Mouse (Mus musculus): ENCODE data around the gene Hyls1.
"Not testable (repeated sequence)": the region's sequence is repeated elsewhere in the genome, so short reads cannot be mapped to it uniquely, and the experiment has no call there.

The Hyls1 gene

GRCm38 (mm10) chr9:35569571-35570534 lies at the start of gene Hyls1, which contains the start of gene Pate2:
Gene Hyls1 (minus strand): TSS chr9:35570398.
Gene Pate2 (plus strand): TSS chr9:35570284.
- peak; percentile 83 to 85 for DNase-seq (ENCODE audit: low spot score in 2 of 2)

- DNase-seq (ENCODE audit: low spot score in 2 of 2): not testable (repeated sequence)
Measured at GRCm38 (mm10) chr9:35616784-35617183, 46.6 kb upstream of the Hyls1 start.

DNA sequence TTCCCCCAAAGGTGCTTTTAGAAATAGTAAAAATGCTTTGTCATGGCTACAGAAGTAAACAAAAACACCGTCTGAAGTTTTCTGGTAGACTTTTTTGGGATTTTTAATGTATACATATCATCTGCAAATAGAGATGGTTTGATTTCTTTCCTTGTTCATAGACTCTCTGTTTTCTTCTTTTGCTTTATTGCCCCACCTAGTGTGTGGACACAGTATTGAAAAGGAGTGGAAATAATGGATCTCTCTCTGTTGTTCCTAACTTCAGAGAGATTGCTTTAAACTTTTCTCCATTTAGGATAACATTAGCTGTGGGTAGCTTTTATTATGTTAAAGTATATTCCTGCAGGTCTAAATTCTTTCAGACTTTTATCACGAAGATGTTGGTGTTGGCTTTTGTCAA lies 43.8 kb upstream of the Hyls1 start:
- DNase-seq (ENCODE audit: low spot score in 2 of 2): no peak

- no peak for DNase-seq (ENCODE audit: low spot score in 2 of 2)
Measured at GRCm38 (mm10) chr9:35611841-35612240, 41.6 kb upstream of the Hyls1 start, which contains the start of gene Pate4. Gene Pate4 (minus strand): TSS chr9:35611941.

DNA sequence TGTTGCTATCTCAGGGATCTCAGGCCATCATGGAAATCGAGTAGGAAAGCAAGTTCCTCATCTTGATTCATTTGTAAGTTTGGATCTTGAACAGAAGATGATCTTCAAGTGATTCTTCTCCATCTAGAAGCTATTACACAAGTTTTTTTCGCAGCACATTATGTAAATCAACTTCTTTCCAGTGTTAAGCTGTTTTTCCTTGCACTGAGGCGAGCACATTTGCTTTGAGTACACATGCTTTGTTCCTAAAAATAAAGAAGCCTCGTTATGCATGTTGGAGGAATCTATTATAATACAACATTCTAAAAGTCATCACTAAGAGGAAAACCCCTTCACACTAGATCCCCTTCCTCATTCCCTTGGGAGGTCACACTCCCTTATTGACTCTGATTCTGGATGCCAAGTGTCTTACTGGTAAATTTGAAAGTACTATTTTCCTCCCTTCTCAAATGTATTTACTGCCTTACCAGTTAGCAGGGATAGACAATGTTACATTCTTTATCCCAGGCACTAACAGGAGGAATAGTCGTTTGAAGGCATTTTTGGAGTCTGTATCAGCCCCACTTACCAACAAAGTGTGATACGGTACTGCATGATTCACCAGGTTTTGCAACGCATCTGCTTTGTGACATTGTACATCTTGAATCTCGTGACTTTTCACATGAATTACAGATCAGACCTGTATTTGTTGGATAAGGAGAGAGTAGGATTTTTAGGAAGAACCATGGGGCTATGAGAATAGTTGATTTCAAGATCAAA lies 37.6 kb upstream of the Hyls1 start:
- no peak for DNase-seq (ENCODE audit: low spot score in 2 of 2)

GRCm38 (mm10) chr9:35592903-35593302 lies 22.7 kb upstream of the Hyls1 start:
- peak in 1 of 2 experiments; percentile 9 for DNase-seq (ENCODE audit: low spot score in 2 of 2)

- DNase-seq (ENCODE audit: low spot score in 2 of 2): no peak
Measured at GRCm38 (mm10) chr9:35587674-35588073, 17.5 kb upstream of the Hyls1 start.

- DNase-seq (ENCODE audit: low spot score in 2 of 2): no peak
Measured at GRCm38 (mm10) chr9:35574416-35574815, 4.2 kb upstream of the Hyls1 start.

GRCm38 (mm10) chr9:35570663-35571062 lies 465 bp upstream of the Hyls1 start:
- DNase-seq (ENCODE audit: low spot score in 2 of 2): no peak

GRCm38 (mm10) chr9:35567995-35568394 lies 2.2 kb downstream of the Hyls1 start:
- DNase-seq (ENCODE audit: low spot score in 2 of 2): no peak

GRCm38 (mm10) chr9:35564536-35565240 lies 5.5 kb downstream of the Hyls1 start:
- DNase-seq (ENCODE audit: low spot score in 2 of 2): no peak

DNA sequence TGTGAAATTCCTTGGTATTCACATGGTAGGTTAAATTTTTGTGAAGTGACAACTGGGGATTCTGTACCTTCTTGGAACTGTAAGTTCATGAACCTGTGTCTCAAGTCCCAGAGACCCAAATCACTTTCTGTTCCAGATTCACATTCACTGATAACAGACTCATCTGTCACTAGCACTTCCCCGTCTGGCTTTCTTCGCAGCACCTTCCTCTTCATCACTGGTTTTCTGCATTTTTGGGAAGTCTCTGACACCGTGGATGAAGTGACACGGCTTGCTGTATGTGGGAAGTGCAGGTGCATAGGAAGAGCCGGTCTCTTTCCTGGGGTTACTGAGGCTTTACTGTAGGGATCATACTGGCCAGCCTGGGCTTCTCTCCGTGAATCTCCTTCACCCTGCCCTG lies 8.6 kb downstream of the Hyls1 start:
- DNase-seq (ENCODE audit: low spot score in 2 of 2): no peak

DNA sequence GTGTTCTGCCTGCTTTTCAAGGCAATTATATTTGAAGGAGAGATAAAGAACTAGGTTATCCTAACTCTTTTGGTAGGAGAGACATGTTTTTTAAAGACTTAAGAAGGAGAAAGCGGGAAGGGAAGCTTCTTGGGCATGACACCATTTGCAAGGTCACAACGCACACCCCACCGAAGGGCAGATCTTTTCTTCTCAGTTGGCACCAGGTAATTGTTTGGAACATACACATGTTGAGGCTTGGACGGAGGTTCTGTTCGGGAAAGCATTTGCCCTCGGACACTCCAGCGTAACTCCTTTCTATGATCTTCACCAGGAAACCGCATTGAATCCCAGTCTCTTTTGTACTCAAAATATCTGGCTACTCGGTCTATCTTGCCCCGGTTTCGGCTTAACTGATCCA lies 9.1 kb downstream of the Hyls1 start:
- DNase-seq (ENCODE audit: low spot score in 2 of 2): no peak

- peak; percentile 66 to 81 for DNase-seq (ENCODE audit: low spot score in 2 of 2)
Measured at GRCm38 (mm10) chr9:35559009-35559890, 10.9 kb downstream of the Hyls1 start.

- DNase-seq (ENCODE audit: low spot score in 2 of 2): peak; percentile 61 to 62
Measured at GRCm38 (mm10) chr9:35558257-35559008, 11.8 kb downstream of the Hyls1 start, which contains the start of the genes Ddx25 and Pus3. Gene Ddx25 (minus strand): TSS chr9:35558528. Gene Pus3 (plus strand): TSS chr9:35558595.

- DNase-seq (ENCODE audit: low spot score in 2 of 2): no peak
Measured at GRCm38 (mm10) chr9:35556494-35557102, 13.6 kb downstream of the Hyls1 start.

GRCm38 (mm10) chr9:35548455-35548854 lies 21.7 kb downstream of the Hyls1 start:
- DNase-seq (ENCODE audit: low spot score in 2 of 2): no peak

DNA sequence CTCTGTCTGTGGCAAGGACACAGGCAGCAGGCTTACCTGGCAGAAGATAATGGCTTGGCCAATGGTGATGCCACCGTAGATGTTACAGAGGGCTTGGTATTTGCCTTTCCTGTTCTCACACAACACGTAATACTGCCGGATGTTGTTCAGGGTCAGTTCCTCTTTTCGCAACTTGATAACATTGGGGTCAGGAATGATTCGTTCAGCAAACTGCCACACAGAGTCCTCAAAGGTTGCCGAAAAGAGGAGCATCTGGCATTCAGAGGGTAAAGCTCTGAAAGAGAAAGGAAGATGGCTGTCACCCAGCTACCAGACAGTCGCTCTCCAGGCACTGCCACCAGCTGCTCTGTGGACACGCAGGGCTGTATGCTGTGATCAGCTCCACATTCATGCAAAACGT lies 23.5 kb downstream of the Hyls1 start:
- no peak for DNase-seq (ENCODE audit: low spot score in 2 of 2)

GRCm38 (mm10) chr9:35545704-35546103 lies 24.5 kb downstream of the Hyls1 start:
- no peak for DNase-seq (ENCODE audit: low spot score in 2 of 2)

DNA sequence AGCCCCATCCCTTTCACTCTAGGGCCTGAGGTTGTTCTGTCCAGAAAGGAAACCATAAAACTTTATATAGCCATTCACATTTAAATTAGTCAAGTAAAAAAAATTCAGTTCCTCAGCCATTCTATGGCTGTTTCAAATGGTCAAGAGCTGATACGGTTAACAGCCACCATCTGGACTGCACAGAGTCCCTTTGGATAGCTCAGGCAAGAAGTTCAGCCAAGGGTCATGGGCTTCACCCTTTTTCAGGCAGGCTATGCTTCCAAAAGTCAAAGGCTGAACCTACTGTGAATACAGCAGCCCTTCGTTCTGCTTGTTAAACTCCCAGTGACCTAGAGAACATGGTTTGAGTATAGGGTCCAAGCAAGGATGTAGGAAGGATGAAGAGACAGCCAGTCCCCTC lies 25.5 kb downstream of the Hyls1 start:
- DNase-seq (ENCODE audit: low spot score in 2 of 2): no peak
